Mouse (Mus musculus): Measurements from ENCODE around the gene Xpnpep2. TPM values are rescaled to one million over a fixed set of nuclear protein-coding genes. Genes with fewer than 3 reads are reported as not detected.

Gene Xpnpep2
- polyA plus RNA-seq, 1 experiment from 2014 or later = 0.78 TPM

DNA sequence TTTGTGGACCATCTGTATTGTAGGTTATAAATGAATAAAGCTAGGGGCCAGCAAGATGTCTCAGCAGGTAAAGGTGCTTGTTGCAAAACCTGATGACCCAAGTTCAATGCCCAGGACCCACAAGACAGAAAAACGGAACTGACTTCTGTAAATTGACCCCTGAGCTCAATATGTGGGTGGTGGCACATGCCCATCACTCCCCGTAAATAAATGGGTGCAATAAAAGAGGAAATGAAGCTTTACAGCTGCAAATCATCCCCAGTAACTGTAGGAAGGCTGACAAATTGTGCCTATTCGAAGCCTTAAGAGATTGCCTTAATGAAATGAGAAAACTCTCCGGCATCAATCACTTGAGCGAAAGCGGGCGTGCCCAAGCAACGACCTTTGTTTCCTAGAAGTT, 11.9 kb upstream of the Xpnpep2 start:
- no peak for ATAC-seq (ENCODE audit: low FRiP score)
- H3K9ac ChIP-seq = no peak overlapping the region
- H3K4me2 ChIP-seq = no peak overlapping the region
- no peak overlapping the region for H3K4me3 ChIP-seq
- H3K36me3 ChIP-seq = no peaks in the 10 kb centered on the region
- H3K9me3 ChIP-seq = no peaks in the 10 kb centered on the region
- H3K27ac ChIP-seq = no peak overlapping the region
- H3K4me1 ChIP-seq (replicated peaks) = no peaks in the 10 kb centered on the region
- 60% methylated on average over 8 of the region's 8 CpGs for WGBS
- H3K27me3 ChIP-seq = no peaks in the 10 kb centered on the region

DNA sequence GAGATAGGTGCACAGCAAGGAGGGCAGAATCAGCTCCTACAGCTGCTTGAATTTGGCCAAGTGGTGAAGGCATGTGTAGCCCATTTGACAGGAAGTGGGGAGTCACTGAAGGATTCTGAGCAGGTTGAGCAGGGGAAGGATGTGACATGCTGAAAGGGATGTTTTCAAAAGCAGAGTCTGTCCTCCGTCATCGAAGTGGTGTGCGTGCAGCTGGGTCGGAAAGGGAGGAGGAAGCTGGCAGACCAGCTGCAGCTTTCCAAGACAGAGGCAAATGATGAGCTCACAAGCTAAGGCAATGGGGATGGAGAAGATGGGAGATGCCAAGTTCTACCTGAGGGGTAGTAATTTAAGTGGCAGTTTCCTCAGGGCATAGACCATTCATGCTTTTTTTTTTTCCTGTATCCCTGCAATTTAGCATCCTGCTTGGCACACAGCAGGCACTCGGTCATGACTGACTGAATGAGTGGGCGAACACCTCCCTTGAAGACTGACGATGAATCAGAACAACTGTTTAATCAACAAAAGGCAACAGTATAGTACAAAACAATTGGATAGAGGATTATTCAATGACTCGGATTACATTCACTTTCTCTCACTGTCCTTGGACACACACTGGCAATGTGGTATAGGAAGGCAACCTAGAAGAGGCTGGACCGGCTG, 9.9 kb upstream of the Xpnpep2 start:
- no peak overlapping the region for H3K9ac ChIP-seq
- H3K4me3 ChIP-seq = no peak overlapping the region
- 85% methylated on average over 9 of the region's 9 CpGs for WGBS
- H3K36me3 ChIP-seq = no peaks in the 10 kb centered on the region
- no peak for ATAC-seq (ENCODE audit: low FRiP score)
- no peaks in the 10 kb centered on the region for H3K27me3 ChIP-seq
- no peaks in the 10 kb centered on the region for H3K9me3 ChIP-seq
- H3K4me1 ChIP-seq (replicated peaks) = no peaks in the 10 kb centered on the region
- H3K4me2 ChIP-seq = no peak overlapping the region
- no peak overlapping the region for H3K27ac ChIP-seq

DNA sequence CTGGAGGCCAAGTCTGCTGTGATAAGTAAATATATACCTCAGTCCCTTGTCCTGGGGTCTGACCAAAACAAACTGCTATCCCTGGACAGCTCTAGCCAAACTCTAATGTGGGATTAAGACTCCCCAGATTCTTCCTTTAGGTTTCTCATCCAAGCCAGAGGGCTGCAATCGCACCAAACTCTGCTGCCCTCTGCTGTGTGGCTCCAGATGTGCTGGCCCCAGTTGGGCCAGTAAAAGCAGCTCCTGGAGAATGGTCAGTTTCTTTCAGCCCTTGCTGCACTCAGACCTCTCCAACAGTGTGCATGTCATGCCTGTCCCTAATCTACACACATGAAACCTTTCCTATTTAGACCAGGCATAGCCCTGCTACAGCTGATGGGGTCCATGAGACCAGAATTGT, 8.7 kb upstream of the Xpnpep2 start:
- 57% methylated on average over 1 of the region's 1 CpGs for WGBS
- Histone ChIP-seq H3K27ac (no peak overlapping the region), H3K4me3 (no peak overlapping the region), H3K27me3 (no peaks in the 10 kb centered on the region), H3K9me3 (no peaks in the 10 kb centered on the region), H3K9ac (no peak overlapping the region), H3K4me2 (no peak overlapping the region), H3K36me3 (no peaks in the 10 kb centered on the region), H3K4me1 (replicated peaks) (no peaks in the 10 kb centered on the region)
- no peak for ATAC-seq (ENCODE audit: low FRiP score)

DNA sequence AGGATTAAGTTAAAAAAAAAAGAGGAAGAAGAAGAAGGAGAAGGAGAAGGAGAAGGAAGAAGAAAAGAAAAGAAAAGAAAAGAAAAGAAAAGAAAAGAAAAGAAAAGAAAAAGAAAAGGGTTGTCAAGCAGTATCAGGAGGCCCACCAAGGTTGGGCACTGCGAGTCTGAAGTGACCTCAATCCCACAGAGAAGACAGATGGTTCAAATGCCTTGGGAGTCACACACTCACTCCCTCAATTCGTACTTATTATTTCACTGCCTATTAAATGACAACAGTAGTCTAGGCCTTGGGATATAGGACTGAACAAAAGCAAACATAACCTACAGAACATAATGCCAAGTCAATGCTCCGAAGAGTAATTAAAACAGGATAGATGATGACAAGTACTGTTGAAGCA, 5.3 kb upstream of the Xpnpep2 start:
- 89% methylated on average over 3 of the region's 3 CpGs for WGBS
- no peak for ATAC-seq (ENCODE audit: low FRiP score)
- Histone ChIP-seq H3K36me3 (no peaks in the 10 kb centered on the region), H3K9ac (no peak overlapping the region), H3K27ac (no peak overlapping the region), H3K4me2 (no peak overlapping the region), H3K4me1 (replicated peaks) (no peaks in the 10 kb centered on the region), H3K4me3 (no peak overlapping the region), H3K9me3 (no peaks in the 10 kb centered on the region), H3K27me3 (no peaks in the 10 kb centered on the region)

DNA sequence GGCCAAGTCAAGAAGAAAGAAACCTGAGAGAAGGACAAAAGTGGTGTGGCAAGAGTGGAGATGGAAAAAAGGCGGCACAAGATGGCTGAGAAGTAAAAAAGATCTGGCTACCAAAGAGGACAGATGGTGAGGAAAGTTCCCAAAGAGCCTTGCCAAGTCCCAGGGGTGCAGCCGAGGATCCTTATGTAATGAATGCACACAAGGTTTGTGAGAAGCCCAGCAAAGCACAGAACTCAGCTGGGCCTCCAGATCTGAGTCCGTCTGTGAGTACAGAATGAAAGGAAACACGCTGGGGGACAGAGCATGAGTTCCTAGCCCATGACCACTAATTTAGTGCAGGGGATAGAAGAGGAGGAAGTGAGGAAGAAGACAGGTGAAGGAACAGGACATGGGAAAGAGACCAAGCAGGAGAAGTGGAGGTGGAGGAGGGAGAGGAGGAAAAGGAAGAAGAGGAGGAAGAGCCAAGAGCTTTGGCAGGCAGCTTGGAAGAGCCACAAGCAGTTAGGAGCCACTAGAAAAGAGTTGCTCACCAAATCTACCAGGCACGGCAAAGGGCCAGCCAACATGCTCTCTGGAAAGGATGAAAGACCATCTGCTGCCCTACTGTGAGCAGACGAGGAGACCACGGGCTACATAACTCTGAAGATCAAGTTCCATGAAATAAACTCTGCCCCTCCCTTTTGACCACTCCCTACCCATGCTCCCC, 3.6 kb upstream of the Xpnpep2 start:
- Histone ChIP-seq H3K4me3 (no peak overlapping the region), H3K4me1 (replicated peaks) (no peaks in the 10 kb centered on the region), H3K9ac (no peak overlapping the region), H3K27me3 (no peaks in the 10 kb centered on the region), H3K27ac (no peak overlapping the region), H3K36me3 (no peaks in the 10 kb centered on the region), H3K9me3 (no peaks in the 10 kb centered on the region), H3K4me2 (no peak overlapping the region)
- ATAC-seq (ENCODE audit: low FRiP score) = no peak
- whole genome bisulfite sequencing = 84% methylated on average over 7 of the region's 7 CpGs

DNA sequence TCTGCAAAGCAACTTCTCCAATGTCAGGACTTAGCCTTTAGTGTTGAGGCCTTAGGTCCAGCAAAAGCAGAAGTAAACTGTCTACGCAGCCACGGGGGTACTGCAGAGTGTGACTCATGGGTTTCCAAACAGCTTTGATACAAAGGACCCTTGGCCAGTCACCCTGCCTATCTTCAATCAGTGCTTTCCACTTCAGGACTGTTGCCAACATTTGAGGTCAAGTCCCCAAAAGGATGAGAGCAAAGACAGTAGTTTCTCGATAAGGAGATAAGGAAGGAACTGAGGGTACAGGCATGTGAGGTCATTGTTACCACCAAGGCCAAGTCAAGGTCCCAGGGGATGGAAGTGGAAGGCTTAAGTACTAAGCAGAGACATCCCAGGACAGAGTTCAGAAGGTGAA, 2.3 kb upstream of the Xpnpep2 start:
- no peak overlapping the region for H3K27ac ChIP-seq
- H3K27me3 ChIP-seq = no peaks in the 10 kb centered on the region
- no peak for ATAC-seq (ENCODE audit: low FRiP score)
- no peaks in the 10 kb centered on the region for H3K9me3 ChIP-seq
- no peaks in the 10 kb centered on the region for H3K36me3 ChIP-seq
- WGBS = 86% methylated on average over 3 of the region's 3 CpGs
- no peak overlapping the region for H3K4me2 ChIP-seq
- H3K4me3 ChIP-seq = no peak overlapping the region
- H3K4me1 ChIP-seq (replicated peaks) = no peaks in the 10 kb centered on the region
- no peak overlapping the region for H3K9ac ChIP-seq

DNA sequence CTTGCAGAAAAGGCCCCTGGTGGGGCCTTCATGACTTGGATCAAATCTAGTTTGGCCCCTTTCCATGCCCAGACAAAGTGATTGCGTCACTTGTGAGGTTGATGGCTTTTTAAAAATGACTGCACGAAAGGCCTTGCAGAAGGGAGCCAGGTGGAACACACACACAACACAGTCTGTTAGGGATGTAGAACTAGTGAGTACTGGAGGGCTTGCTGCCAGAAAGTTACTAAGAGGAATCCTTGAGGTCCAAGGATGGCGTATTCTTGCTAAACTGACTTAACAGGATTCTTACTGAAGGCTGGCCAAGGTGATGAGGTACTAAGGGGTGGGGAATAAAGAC, 761 bp downstream of the Xpnpep2 start:
- no peak overlapping the region for H3K9ac ChIP-seq
- ATAC-seq (ENCODE audit: low FRiP score) = no peak
- H3K9me3 ChIP-seq = no peaks in the 10 kb centered on the region
- H3K4me2 ChIP-seq = no peak overlapping the region
- H3K4me1 ChIP-seq (replicated peaks) = no peaks in the 10 kb centered on the region
- H3K27ac ChIP-seq = no peak overlapping the region
- no peak overlapping the region for H3K4me3 ChIP-seq
- WGBS = 93% methylated on average over 3 of the region's 3 CpGs
- H3K36me3 ChIP-seq = no peaks in the 10 kb centered on the region
- H3K27me3 ChIP-seq = no peaks in the 10 kb centered on the region

DNA sequence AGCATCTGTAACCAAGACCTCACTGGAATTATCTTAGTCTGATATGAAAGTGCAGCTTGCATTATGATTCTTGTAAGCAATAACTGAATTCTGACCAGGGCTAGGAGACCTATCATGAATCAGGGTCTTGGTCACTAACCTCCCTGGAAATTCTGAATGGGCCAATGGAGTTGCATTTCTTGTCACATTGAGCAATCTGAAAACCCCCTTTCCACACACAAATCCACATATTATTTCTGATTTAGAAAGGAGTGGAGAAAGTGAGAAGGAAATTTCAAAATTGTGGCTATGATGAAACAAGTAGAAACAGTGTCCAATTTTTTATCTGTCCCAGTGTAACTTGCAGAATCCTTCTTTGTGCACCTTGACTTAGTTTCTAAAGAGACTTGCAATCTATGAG, 10.8 kb downstream of the Xpnpep2 start:
- no peak for ATAC-seq (ENCODE audit: low FRiP score)
- no peak overlapping the region for H3K9ac ChIP-seq
- H3K4me3 ChIP-seq = no peak overlapping the region
- no peaks in the 10 kb centered on the region for H3K4me1 ChIP-seq (replicated peaks)
- H3K9me3 ChIP-seq = no peaks in the 10 kb centered on the region
- no peaks in the 10 kb centered on the region for H3K36me3 ChIP-seq
- H3K27me3 ChIP-seq = no peaks in the 10 kb centered on the region
- no peak overlapping the region for H3K27ac ChIP-seq
- no peak overlapping the region for H3K4me2 ChIP-seq

DNA sequence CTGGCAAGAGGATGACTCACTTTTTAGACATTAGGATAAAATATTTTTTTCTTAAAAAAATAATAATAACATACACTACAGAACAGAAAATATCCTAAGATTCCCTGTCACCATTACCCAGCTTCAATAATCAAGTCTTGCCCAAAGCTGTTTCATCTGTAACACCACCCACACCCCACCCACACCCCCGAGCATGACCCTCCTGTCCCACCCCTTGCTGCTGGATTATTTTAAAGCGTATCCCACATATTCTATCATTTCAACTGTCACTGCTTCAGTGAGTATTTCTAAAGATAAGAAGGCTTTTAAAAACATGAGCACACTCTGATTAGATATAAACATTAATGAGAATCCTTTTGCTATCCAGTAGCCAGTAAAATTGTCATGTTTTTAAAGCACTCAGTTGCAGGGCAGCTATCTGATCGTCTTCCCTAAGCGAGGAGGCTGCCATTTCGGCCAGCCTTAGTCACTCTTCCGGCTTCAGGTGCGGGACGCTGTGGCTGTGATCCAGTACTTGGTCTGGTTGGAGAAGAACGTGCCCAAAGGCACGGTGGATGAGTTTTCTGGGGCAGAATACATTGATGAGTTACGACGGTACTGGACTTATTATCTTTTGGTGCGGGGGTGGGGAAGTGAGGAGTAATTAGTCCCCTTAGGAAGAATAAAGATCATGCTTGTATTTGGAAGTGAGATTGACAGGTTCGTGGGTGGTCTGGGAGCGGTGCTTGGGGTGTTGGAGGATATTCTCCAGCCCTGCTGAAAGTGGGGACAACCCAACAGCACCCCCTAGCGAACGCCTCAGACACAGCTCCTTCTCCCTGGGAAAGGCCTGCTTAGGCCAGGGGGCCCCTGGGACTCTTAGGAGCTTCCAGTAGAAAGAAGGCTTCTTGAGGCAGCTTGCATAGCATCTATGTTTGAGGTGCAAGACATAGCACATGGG, 15.9 kb downstream of the Xpnpep2 start:
- H3K36me3 ChIP-seq = no peaks in the 10 kb centered on the region
- peak overlapping the region; percentile 31; the same call in 1 of the 2 replicates for H3K4me2 ChIP-seq
- no peaks in the 10 kb centered on the region for H3K27me3 ChIP-seq
- 33% methylated on average over 17 of the region's 17 CpGs for WGBS
- H3K9me3 ChIP-seq = no peaks in the 10 kb centered on the region
- no peaks in the 10 kb centered on the region for H3K4me1 ChIP-seq (replicated peaks)
- H3K4me3 ChIP-seq = no peak overlapping the region
- H3K27ac ChIP-seq = no peak overlapping the region
- ATAC-seq (ENCODE audit: low FRiP score) = no peak; the same call in 1 of the 2 replicates
- no peak overlapping the region for H3K9ac ChIP-seq

DNA sequence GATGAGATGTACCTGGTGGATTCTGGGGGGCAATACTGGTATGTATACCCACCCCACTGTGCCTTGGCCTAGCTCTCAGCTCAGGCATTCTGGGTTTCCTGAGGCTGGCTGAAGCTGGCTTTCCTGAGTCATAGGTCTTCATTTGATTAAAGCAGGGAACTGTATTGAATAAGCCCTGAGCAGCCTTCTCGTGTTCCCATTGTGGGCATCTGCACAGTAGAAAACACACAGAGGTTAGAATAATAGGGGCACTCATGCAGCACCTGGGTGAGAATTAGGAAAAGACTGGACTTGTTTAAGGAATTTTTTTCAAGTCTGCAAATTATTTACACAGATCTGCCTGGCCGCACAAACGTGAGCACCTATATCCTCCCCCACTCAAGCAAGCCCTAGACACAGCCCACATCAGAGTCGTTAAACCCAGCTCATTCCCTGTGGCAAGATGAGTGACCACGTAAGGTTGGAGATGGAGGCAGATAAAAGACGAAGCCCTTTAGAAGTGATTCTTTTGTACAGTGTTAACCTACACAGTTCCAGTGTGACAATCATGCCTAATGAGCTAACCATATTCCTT, 18.5 kb downstream of the Xpnpep2 start:
- Histone ChIP-seq H3K27me3 (no peaks in the 10 kb centered on the region), H3K27ac (no peak overlapping the region), H3K9ac (no peak overlapping the region), H3K4me3 (no peak overlapping the region), H3K4me1 (replicated peaks) (no peaks in the 10 kb centered on the region), H3K9me3 (no peaks in the 10 kb centered on the region), H3K4me2 (no peak overlapping the region), H3K36me3 (no peaks in the 10 kb centered on the region)
- no peak for ATAC-seq (ENCODE audit: low FRiP score)
- WGBS = 68% methylated on average over 6 of the region's 6 CpGs

DNA sequence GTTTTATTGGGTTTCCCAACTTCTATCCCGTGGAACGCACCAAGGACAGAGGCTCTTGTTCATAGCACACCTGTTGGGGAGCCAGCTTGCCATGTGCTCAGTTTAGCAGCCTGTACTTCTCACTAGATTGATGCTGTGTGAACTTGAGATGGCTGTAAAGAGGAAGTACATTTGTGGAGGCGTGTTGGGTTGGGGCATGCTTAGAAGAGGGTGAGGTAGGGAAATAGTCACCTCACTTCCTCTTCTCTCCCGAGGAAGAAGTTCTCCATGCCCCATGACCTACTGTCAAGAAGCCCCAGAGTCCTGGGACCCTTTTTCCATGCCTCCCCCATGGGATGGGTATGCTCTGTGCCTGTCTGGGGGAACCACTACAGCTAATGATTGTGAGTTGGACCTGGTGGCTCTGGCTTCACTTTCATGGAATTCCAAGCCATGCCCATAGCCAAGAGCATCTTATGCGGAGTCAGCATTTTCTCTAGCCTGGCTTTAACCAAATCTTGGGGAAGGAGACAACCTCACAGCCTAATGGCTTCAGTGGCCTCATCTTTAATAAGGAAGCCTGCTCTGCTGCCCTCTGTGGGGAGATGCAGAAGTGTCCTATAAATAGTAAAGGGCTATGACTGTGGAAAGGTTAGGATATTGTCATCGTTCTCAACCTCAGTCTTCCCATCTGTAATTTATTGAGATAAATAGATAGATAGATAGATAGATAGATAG, 19.1 kb downstream of the Xpnpep2 start:
- no peak for ATAC-seq (ENCODE audit: low FRiP score)
- Histone ChIP-seq H3K9me3 (no peaks in the 10 kb centered on the region), H3K4me3 (no peak overlapping the region), H3K27ac (no peak overlapping the region), H3K4me2 (no peak overlapping the region), H3K27me3 (no peaks in the 10 kb centered on the region), H3K9ac (no peak overlapping the region), H3K36me3 (no peaks in the 10 kb centered on the region), H3K4me1 (replicated peaks) (no peaks in the 10 kb centered on the region)
- WGBS = 84% methylated on average over 6 of the region's 6 CpGs

DNA sequence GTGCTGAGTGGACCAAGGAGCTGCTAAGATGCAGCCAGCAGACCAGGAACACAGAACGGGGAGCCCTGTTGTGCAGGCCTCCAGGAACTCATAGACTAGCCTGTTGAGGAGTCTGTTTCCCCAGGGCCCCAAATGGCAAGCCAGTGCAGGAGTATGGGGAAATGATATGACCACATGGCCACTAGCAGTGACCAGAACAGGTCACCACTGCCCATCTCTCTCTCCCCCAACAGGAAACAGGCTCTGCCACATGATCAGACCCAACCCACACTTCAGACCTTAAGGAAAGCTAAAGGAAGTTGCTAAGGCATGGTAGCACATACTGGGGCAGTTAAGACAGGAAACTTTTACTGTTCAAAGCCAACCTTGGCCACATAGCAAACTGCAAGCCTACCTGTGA, 20.6 kb downstream of the Xpnpep2 start:
- Histone ChIP-seq H3K9me3 (no peaks in the 10 kb centered on the region), H3K9ac (no peak overlapping the region), H3K4me1 (replicated peaks) (no peaks in the 10 kb centered on the region), H3K27me3 (no peaks in the 10 kb centered on the region), H3K4me3 (no peak overlapping the region), H3K4me2 (no peak overlapping the region), H3K27ac (no peak overlapping the region), H3K36me3 (no peaks in the 10 kb centered on the region)
- no peak for ATAC-seq (ENCODE audit: low FRiP score)
- 77% methylated on average over 1 of the region's 1 CpGs for WGBS

Measured in hindbrain, embryonic 13.5 days (tissue).